Mouse (Mus musculus): ENCODE results near the gene Iqsec1.
"Not testable (repeated sequence)": the region's sequence is repeated elsewhere in the genome, so short reads cannot be mapped to it uniquely, and the experiment has no call there.

Gene Iqsec1

DNA sequence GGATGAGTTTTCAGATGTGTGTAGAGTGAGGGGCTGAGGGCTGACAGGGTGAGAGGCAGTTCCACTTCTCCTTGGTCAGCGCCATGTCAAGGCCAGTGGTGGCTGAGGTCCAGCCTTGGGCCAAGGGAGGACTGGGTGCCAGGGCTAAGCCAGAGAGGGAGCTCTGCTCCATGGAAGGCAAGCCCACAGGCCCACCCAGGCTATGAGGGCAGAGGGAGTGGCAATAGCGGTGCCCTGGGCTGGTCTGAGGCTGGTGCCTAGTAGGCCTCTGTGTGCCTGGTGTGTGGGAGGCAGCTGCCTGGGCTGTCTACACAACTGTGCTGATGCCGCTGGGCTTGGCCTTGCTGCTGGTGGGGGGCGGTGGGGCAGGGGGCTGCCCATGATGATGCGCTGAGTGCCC lies 326.3 kb downstream of the Iqsec1 start:
- no peak for DNase-seq (ENCODE audit: low spot score in 2 of 2)

DNA sequence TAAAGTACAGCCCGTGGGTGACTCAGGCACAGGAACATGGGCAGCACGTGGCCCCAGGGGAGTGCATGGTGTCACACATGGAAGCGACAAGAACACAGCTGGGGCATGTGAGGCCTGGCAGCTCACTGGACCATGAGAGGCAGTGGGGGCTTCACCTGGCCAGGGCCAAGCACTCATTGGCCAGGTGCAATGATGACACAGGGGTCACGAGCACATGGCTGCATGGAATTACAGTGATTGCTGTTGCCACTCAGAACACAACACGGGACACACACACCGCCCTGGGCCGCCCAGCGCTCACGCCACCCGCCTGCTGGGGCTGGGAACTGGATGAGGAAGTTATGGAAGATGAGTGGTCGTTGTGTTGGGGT lies 327.5 kb downstream of the Iqsec1 start:
- no peak for DNase-seq (ENCODE audit: low spot score in 2 of 2)

- DNase-seq (ENCODE audit: low spot score in 2 of 2) = no peak
Observed at GRCm38 (mm10) chr6:90660398-90661028, 328.0 kb downstream of the Iqsec1 start.

GRCm38 (mm10) chr6:90659913-90660312 lies 328.6 kb downstream of the Iqsec1 start:
- no peak for DNase-seq (ENCODE audit: low spot score in 2 of 2)

DNA sequence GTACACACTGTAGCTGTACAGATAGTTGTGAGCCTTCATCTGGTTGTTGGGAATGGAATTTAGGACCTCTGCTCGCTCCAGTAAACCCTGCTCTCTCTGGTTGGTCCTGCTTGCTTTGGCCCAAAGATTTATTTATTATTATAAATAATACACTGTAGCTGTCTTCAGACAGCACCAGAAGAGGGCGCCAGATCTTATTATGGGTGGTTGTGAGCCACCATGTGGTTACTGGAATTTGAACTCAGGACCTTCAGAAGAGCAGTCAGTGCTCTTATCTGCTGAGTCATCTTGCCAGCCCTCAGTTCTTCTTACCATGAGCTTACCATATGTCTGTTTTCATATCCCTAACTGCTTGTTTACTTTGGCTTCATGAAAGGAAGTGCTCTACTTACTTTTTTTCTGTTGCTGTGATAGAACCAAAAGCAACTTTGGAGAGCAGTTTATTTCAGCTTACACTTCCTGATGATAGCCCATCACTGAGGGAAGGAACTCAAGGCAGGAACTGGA lies 332.1 kb downstream of the Iqsec1 start:
- DNase-seq (ENCODE audit: low spot score in 2 of 2) = not testable (repeated sequence)

- peak in 1 of 2 experiments; percentile 19 for DNase-seq (ENCODE audit: low spot score in 2 of 2)
Observed at GRCm38 (mm10) chr6:90653736-90654135, 334.7 kb downstream of the Iqsec1 start.

- no peak for DNase-seq (ENCODE audit: low spot score in 2 of 2)
Observed at GRCm38 (mm10) chr6:90650634-90651033, 337.9 kb downstream of the Iqsec1 start.

- no peak for DNase-seq (ENCODE audit: low spot score in 2 of 2)
Observed at GRCm38 (mm10) chr6:90649279-90649678, 339.2 kb downstream of the Iqsec1 start.

GRCm38 (mm10) chr6:90648391-90648790 lies 340.1 kb downstream of the Iqsec1 start:
- DNase-seq (ENCODE audit: low spot score in 2 of 2) = no peak

GRCm38 (mm10) chr6:90644965-90645364 lies 343.5 kb downstream of the Iqsec1 start:
- DNase-seq (ENCODE audit: low spot score in 2 of 2) = no peak

- no peak for DNase-seq (ENCODE audit: low spot score in 2 of 2)
Observed at GRCm38 (mm10) chr6:90643057-90643456, 345.4 kb downstream of the Iqsec1 start.

DNA sequence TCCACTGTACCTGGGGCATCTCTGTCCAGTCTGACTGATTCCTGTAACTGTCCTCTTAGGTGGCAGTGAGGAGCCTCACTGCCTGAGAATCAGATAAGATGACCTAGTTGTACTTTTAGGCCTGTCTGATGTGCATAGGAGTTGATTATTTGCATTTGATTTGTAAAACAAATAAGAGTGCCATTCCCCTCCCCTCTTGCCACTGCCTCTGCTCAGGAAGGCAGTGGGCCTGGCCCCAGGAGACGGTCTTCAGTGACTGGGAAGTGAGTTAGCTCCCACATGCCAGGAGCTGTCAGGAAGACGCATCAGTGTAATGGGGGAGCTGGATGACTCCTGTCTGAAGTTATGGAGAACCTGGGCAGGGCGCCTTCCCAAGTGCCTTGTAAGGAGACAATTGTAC lies 352.9 kb downstream of the Iqsec1 start:
- no peak for DNase-seq (ENCODE audit: low spot score in 2 of 2)

DNA sequence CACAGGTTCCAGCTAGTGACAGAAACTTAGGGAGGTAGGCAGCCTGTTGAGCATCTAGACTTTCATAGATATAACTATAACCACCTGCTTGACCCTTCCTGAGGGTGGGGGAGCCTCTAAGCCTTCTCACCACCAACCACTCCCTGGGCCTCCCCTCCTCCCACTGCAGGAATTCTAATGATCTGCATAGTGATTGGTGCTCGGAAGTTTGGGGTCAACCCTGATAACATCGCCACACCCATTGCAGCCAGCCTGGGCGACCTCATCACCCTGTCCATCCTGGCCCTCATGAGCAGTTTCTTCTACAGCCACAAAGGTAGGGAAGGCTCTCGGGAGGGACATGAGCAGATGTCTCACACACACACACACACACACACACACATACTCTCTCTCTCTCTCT lies 353.4 kb downstream of the Iqsec1 start:
- no peak for DNase-seq (ENCODE audit: low spot score in 2 of 2)

- DNase-seq (ENCODE audit: low spot score in 2 of 2) = not testable (repeated sequence)
Observed at GRCm38 (mm10) chr6:90632526-90632925, 356.0 kb downstream of the Iqsec1 start.

- DNase-seq (ENCODE audit: low spot score in 2 of 2) = no peak
Observed at GRCm38 (mm10) chr6:90630427-90630826, 358.1 kb downstream of the Iqsec1 start.

GRCm38 (mm10) chr6:90629506-90629905 lies 359.0 kb downstream of the Iqsec1 start:
- no peak for DNase-seq (ENCODE audit: low spot score in 2 of 2)

- no peak for DNase-seq (ENCODE audit: low spot score in 2 of 2)
Observed at GRCm38 (mm10) chr6:90627556-90627955, 360.9 kb downstream of the Iqsec1 start.

GRCm38 (mm10) chr6:90625207-90625994 lies 363.1 kb downstream of the Iqsec1 start:
- no peak for DNase-seq (ENCODE audit: low spot score in 2 of 2)

GRCm38 (mm10) chr6:90624733-90625132 lies 363.8 kb downstream of the Iqsec1 start:
- peak in 1 of 2 experiments; percentile 34 for DNase-seq (ENCODE audit: low spot score in 2 of 2)

DNA sequence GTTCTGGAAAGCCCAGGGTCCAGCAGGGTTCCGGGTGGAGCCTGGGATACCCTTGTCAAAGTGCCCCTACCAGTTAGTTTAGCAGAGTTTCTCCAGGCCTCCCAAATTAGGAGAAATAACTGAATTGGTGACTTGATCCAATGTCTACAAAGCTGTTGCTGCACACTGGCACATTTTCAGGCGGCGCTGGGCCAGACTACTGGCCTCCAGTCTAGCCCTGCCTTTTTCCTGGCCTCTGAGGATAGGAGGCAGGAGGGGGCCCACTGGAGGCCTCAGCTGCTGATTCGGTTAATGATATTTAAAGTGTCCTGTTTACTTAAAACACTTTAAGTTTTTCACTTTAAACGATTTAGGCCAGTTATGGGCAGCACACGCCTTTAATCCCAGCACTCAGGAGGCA lies 364.3 kb downstream of the Iqsec1 start:
- peak in 1 of 2 experiments; percentile 47 for DNase-seq (ENCODE audit: low spot score in 2 of 2)

DNA sequence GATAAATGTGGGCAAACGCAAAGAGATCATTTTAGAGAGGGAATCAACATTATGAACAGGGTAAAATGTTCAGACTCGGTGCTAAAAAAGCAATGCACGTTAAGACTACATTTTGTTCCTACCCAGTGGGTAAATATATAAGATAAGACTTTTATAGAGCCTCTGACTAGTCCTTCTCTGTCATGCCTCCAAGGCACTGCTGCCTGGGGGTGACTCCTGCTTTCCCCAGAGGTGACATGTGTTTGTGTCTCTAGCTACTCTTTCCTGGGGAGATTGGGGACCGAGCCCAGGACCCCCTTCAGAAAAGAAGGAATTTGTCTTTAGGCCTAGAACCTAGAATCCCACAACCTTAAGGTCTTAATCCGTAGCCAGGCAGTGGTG lies 365.0 kb downstream of the Iqsec1 start:
- no peak for DNase-seq (ENCODE audit: low spot score in 2 of 2)

GRCm38 (mm10) chr6:90622758-90623455 lies 365.6 kb downstream of the Iqsec1 start:
- DNase-seq (ENCODE audit: low spot score in 2 of 2) = no peak

DNA sequence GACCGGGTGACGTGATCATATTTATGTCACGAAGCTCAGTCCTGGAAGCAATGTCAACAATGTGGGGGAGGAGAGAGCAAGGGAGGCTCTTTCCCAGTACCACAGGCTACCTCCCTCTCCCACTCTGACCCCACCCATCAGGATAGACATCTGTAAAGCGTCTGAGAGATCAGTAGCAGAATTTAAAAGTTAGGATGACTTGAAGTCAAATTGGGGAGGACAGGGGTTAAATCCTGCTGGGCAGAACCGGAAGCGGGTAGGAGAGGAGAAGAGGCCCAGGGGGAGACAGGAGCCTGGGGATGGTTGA lies 366.9 kb downstream of the Iqsec1 start:
- no peak for DNase-seq (ENCODE audit: low spot score in 2 of 2)
